Mouse (Mus musculus) layer of hippocampus, postnatal 10 days (tissue): ENCODE measurements around the gene Tor1aip1. TPM values are rescaled to one million over a fixed set of nuclear protein-coding genes. Genes with fewer than 3 reads are reported as not detected.

Experiments
- total RNA-seq, 2 experiments: library from RNA; stranded (reverse); gene quantifications; 2 replicates each; pipeline ENCODE4 v1.2.3; 2021

The Tor1aip1 gene
- total RNA-seq, 2 experiments from 2014 or later, result 25.5 to 26.3 TPM

Other genes starting within 250 kb of the Tor1aip1 start
- gene Qsox1, start 223.6 kb downstream of the Tor1aip1 start, total RNA-seq, result 10 to 100 TPM; 33.0 to 42.3 TPM
- 10 to 100 TPM; 40.9 to 43.7 TPM for gene Cep350, start 63.2 kb downstream of the Tor1aip1 start, total RNA-seq
- gene Tor1aip2, start 1.1 kb downstream of the Tor1aip1 start, total RNA-seq, result 10 to 100 TPM; 57.8 to 59.5 TPM
- 10 to 100 TPM; 29.0 to 35.8 TPM for gene Fam163a, start 168.5 kb upstream of the Tor1aip1 start, total RNA-seq